Mouse (Mus musculus): ENCODE data around the gene Tbx6.

Gene Tbx6

DNA sequence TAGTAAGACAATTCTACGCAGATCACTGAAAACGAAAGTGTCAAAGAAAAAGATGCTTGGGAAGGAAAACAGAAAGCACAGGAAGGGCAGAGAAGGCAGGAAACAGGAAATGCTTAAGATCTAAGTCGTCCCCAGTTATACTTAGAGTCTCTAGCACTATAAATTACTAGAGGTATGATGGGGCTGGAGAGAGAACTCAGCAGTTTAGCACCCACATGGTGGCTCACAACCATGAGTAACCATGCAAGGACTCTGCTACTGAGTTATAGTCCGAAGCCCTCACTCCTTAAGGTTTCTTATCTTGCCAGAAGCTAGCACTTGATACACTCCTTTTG lies 13.0 kb downstream of the Tbx6 start:
- in situ Hi-C loops (cut with MboI), result no loop called here

DNA sequence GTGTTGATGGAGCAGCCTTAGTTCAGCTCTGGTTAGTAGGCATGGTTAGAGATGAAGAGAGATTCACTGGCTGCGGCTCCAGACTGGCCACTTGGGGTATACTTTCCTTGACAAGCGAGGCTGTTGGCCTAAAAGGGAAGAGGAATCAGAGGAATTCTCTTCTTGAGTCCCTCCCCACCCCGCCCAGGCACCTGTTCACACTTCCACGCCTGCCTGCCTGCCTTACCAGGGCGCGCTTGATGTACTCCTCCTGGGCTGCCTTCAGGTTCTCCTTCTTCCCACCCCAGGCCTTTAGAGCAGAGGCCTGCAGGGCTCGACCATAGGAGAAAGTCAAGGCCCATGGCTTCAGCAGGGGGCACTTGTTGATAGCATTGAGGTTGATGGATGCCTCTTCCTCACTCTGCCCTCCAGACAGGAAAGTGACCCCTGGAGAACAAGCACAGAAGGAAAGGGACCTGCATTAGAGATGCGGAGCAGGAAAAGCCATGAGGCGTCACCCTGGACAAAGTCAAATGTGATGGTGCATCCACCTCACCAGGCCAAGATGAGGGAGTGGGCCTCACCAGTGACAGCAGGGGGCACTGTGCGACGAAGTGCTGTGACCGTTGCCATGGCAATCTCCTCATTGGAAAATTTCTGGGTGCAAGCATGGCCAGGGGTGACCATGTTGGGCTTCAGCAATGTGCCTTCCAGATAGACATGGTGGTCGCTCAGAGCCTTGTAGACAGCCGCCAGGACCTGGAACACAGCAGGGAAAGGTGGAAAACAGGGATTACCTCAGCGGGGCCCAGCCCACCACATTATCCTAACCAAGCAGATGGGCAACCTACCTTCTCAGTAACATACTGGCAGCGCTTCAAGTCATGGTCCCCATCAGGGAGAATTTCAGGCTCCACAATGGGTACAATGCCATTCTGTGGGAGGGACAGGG lies 14.4 kb downstream of the Tbx6 start:
- in situ Hi-C loops (cut with MboI), result no loop called here

DNA sequence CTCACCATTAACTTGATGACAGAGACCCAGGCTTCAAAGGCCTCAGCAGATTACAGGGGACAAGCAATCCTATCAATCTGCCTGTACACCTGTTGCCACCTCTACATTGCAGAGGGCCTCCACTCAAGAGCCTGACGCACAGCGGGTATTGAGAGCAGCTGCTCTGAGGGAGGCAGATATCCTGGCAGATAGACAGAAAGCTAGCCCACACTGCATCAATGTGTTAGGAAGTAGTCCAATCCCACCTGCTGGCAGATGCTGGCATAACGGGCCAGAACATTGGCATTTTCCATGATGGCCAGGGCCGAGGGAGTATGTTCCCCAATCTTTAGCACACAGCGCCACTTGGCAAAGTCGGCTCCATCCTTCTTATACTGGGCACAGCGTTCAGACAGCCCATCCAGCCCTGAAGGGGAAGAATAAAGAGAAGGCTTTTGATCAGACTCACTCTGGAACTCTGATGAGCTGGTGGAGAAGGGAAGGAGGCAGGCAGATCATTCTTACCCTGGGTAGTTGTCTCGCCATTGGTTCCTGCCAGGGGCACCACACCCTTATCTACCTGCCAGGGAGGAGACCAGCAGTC lies 15.2 kb downstream of the Tbx6 start:
- in situ Hi-C loops (cut with MboI), result no loop called here

DNA sequence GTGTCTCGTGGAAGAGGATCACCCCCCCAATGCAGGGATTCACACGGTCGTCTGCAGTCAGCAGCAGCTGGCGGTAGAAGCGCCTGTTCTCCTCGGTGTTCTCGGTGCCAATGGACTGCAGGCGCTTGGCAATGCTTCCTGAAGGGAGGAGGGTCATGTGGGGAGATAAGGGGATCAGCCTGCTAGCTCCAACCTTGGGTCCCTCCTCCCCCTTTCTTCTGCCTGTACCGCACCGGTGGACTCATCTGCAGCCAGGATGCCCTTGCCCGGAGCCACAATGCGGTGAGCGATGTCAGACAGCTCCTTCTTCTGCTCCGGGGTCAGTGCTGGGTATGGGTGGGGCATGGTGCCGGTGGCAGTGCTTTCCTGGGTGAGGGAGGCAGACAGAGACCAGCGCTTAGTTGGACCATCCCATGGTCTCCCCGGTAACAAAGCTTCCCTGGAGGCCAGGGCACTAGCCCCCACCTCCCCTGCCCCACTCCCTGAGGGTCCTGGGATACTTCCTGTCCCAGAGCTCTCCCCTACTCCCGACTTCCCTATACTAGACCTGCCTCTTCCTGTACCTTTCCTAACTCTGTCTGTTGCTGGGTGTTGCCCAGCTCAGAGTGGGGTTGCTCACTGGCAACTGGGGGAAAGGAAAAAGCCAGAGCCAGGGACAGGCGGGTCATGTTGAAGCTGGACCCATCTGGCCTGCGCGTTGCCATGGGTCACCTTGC lies 16.3 kb downstream of the Tbx6 start, which contains the start of gene Fam57b:
TSS of gene Fam57b (plus strand) at position 258 of the 716 bp plus-strand sequence.
- in situ Hi-C loops (cut with MboI), result no loop called here

DNA sequence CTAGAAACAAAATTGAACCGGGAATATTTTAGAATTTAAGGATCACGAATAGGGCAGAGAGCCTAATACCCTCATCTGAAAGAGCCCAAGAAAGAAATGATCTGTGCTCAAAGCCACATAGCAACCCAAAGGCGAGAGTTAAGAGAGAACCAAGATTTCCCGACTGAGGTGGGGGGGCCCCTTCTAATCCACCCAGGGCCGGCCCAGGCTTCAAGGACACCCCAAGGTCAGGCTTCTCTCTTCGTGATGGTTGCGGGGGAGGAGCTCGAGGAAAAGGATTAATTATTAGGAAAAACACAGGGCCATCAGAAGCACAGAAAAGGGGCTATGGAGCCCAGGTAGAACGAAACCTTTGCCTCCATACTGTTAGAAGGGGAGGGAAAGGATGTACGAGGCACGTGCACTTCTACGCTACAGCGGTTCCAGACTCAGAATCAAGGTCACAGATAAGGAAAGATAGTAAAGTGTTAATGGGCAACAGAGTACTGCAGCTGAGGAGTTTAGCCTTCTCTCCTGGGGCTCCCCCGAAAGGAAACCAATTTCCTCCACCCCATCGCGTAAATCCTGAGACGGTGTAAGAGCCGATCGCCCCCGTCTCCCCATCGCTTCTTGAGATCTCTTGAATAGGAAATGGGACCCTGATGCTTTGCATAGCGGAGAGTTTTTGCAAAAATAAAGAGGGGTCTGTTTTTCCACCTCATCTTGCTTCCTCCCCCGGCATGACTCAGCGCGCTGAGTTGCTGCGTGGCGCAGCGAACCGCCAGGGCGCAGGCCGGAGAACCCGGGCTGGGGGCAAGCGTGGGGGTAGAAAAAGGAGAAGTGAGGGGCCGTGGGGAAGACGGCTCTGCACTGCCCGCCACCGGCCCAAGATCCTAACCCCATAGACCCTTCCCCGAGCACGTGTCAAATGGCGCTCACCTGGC lies 17.1 kb downstream of the Tbx6 start:
- in situ Hi-C loops (cut with MboI), result no loop called here

DNA sequence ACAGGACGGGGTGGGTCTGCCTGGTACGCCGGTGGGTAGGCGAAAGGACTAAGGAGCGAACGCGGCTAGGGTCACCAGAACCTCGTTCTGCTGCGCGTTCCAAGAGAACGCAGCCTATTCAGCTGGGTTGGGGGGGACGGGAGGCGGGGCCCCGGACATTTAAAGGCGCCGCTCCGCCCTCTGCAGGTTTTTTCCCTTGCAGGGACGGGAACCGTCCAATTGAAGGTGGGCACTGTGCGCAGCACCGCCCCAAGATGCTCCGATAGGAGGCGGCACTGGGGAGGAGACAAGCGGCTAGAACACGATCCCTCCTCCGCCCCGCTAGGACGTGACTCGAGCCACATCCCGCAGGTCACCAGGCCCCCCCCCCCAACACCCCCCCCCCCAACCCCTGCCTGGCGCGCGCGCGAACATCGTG lies 17.8 kb downstream of the Tbx6 start:
- in situ Hi-C loops (cut with MboI), result no loop called here

DNA sequence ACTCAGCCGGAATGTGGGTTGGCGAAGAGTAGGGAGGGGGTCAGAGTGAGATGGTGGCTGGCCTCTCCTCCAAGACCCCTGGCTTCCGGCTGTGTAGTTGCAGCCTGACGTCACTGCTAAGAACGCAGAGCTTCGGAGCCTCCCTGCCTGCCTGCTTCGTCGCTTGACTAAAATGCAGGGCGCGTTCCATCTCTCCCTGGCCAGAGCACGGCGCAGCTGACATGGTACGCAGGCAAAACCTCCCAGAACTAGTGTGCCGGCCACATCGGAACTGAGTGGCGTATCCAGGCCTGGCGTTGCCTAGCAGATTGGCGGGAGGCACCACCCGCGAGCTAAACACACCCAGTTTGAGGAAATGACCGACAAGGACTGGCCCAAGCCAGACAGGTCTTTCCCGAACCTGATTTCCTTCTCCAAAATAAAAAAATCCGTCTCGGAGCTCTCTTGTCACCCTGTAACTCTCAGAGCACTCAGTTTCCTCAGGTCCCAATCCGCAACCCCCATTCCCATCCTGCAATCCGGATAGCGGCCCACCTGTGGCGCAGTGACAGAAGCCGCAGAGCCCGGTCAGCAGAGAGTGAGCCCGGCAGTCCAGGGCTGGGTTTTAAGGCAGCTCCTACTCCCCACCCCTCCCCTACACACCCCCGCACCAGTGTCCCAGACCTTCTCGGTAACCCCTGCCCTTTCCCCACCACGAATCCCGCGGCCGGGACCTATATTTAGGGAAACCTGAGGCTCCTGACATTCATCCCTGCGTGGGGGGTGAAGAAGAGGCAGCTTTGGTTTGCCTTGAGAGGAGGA lies 18.4 kb downstream of the Tbx6 start:
- in situ Hi-C loops (cut with MboI), result no loop called here

DNA sequence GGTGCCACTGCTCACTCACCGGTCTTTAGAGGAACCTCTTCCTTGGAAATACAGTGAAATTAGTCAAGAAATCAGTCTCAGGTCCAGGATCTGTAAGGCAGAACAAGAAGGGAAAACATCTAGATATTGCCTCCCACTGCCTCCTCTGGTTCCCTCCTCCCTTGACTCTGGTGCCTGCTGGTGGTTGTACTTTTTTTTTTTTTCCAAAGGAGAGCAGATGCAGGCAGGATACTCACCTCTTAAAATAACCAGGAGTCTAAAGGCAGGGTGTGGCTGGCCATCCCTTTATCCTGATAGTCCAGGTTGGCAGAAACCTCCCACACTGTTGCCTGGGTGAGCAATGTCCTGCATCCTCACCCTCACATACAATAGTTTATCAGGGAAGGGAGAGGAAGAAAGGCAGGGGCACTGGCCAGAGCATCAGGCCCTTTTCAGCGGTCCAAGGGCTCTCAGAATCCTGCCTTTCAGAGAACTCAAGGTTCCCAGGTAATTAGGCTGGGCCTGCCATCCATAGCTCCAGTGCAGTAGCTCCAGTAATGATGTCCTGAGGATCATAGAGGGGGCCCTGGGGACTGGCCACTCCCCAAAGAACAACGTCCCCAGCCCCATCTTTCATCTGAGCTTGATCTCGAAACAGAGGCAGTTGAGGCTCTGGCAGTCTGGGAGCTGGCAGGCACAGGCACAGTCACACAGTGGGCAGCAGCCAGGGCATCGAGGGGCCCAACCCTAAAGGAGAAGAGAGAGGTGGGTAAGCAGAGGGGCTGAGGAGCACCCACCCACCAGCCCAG lies 19.2 kb downstream of the Tbx6 start:
- in situ Hi-C loops (cut with MboI), result no loop called here

DNA sequence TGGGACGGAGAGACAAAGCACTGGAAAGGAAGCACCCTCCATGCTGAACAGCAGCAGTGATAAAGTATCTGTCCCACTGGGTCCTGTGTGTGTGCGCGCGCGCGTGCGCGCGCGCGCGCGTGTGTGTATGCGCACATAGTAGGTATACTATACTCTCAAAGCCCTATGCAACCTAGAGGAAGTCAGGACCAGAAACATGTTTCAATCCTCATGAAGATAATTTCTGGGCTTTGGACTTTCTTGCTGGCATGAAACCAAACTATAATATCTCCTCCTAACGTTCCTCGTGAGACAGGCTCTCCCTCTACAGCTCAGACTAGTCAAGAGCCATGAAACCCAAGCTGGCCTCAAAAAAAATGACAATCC lies 19.8 kb downstream of the Tbx6 start:
- in situ Hi-C loops (cut with MboI), result no loop called here

DNA sequence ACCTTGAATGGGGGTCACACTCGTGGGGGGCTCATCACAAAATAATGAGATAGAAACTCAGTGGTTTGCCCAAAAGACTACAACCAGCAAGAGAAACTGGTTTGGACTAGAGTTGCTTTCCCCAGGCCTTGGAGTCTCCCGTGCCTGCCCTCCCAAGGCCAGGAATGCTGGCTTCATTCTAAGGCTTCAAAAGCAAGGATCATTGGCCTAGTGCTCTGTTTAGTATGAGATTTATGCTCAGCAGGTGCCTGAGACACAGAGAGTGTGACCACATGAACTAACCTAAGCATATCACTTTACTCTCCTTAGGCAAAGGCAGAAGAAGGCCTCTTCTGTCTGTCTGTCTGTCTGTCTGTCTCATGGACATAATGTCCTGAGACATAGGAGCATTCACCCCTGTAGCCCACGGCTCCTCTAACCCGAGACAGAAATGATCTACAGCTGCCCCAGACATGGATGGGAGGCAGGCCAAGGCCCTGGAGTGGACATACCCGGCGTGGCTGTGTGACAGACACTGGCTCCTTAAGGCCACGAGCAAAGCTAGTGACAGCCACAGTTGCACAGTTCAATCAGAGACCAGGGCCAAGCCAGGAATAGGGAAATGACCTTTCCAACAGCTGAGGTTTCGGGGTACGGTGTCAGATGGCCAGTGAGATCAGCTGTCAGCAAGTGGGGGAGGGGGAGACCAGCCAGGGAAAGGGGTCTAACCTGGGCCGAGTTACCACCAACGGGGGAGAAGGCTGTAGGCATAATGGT lies 21.0 kb downstream of the Tbx6 start:
- in situ Hi-C loops (cut with MboI), result no loop called here

DNA sequence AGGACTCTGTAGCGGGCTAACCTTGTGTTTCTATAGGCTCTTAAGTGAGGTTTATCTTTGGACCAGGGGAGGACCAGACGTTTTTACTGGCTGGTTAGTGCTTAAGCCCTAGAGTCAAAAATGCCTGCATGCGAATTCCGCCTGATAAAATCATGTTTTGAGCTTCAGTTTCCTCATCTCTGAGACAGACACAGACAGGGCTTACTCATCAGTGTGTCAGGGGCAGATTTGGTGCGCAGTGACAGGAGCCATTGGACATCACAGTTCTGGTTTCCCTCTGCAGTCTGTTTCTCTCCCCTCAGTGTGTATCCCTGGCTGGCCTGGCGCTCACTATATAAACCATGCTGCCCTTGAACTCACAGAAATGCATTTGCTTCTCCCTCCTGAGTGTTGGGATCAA lies 21.9 kb downstream of the Tbx6 start:
- in situ Hi-C loops (cut with MboI), result no loop called here

DNA sequence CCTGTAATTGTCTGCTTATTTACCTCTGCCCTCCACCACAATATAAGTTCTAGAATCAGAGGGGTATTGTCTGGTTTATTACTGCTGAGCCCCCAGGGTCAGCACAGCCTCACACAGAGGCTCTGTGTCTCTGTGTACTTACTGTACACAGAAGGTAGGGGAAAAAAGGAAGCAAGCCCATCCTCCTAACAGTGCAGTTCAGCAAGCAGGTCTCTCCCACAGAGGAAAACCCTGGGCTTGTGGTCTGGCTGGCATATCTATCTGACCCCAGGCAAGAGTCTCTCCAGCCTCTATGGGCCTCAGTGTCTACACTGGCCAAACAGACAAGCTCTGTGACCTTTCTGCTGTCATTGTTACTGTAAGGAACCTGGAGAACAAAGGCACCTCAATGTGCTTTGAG lies 22.5 kb downstream of the Tbx6 start:
- in situ Hi-C loops (cut with MboI), result no loop called here

DNA sequence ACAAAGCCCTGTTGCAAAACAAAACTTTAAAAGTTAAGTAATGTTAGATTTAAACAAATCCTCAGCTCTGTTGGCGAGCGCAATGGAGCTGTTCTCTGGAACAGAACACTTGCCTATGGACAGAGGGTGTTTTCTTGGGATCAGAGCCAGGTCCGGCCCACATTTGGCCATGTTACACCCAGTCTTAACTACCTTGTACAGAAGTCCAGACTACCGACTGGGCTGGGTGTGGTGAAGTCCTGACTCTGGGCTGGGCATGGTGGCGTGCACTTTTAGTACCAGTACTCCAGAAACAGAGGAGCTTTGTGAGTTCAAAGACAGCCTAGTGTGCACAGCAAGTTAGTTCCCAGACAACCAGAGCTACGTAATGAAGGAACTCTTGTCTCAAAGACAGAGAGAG lies 25.7 kb downstream of the Tbx6 start:
- in situ Hi-C loops (cut with MboI), result no loop called here

DNA sequence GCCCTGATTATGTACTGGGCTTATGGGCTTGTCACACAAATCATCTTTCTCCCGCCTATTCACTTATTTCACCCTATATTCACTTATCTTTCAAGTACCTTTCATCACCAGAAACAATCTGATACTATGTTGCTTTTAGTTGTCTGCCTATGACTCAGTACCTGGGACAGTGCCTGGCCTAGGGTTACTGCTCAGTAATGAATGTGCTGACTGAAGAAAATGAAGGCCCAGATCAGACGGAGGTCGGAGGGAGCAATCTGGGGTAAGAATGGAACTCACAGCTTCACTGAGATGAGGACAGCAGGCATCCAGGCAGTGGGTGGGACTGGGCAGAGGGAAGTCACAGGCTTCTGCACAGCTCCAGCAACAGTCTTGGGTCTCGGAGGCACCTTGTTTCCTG lies 26.1 kb downstream of the Tbx6 start:
- in situ Hi-C loops (cut with MboI), result no loop called here

DNA sequence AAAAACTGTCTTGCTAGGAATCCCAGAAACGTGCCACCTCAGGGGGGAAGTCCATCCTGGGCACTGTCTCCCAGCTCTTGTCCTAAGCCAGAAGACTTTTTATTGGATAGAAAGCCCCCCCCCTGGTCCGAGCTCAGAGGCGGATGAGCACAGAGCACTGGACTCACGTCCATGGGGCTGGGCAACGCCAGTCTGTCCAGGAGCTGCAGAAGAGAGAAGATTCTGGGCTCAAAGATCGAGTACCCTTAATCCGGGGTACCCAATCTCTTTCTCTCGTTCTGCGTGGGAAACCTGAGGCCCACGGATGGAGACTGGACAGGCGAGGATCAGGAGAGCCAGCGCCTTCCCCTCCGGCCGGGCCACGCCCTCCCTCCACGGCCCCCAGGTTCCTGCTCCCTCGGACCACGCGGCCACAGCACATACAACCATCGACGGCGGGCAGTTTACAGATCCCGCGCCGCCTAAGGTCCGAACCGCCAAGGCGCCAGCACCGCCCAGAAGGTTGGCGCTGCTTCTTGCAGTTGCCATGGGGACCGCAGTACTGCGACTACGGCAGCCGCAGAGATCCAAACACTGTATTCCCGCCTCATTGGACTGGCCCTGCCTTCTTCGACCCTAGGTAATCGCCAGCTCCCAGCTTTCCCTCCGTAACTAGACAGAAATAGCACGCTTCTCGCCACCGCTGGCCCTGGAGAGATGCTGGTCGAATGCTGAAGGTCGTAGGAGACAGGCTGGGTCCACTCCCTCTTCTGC lies 27.6 kb downstream of the Tbx6 start:
- in situ Hi-C loops (cut with MboI), result no loop called here

DNA sequence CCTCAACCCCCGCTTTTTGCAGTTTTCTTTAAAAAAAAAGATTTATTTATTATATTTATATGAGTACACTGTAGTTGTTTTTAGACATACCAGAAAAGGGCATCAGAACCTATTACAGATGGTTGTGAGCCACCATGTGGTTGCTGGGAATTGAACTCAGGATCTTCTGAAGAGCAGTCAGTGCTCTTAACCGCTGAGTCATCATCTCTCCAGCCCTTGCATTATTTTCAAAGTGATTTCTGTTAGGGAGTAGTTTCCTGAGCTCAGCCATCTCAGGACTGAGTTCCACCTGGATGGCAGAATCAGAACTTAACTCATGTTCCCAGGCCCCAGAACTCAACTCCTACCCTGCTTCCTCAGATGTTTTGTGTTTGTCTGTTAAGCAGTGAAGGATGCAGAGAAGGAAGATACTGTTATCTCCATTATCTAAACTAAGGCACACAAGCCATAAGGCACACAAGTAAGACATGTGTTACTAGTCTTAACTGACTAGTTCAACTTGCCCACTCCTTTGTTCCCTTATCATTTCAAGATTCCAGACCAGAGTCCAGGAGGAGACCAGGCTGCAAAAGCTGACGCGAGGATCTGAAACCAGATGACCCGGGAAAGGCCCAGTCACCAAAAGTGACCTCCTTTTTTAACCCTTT lies 28.6 kb downstream of the Tbx6 start:
- in situ Hi-C loops (cut with MboI), result no loop called here

DNA sequence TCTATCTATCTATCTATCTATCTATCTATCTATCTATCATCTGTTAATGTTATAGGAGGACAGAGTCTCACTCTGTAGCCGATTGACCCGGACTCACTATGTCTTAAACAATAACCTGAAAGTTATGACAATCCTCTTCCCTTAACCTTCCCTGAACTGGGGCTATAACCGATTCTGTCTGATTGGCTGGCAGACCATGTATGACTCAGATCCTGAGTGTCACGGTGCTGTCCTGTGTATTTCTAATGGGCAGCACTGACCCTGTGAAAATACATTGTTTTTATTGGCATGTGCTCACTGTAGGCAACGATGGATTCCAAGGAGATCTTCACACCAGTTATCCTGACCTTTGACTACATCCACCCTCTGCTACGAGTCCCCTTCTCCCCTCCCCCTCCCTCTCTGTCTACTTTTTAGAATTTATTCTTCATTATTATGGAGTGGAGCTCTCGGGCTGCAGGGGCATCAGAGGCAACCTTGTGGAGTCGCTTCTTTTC lies 34.5 kb downstream of the Tbx6 start:
- in situ Hi-C loops (cut with MboI), result no loop called here

DNA sequence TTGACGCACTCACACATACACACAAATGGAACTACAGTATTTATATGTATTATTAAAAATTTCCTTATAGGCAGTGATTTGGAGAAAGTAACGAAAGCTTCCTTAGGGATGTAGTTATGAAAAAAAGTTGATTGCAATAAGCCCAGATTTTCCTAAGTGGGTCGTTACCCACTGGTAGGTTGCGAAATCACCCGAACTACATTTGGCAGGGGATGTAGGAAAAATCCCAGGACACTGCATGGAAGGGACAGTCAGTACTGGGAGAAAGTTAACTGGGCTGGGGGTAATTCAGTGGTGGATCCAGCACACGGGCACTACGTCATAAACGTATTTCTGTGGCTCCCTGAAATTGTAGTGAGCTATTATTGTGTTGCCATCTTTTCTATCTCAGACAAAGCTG lies 35.2 kb downstream of the Tbx6 start:
- in situ Hi-C loops (cut with MboI), result no loop called here
